Mouse (Mus musculus) thymus, adult 2 months (tissue): ENCODE results near the gene Padi1. TPM values are rescaled to one million over a fixed set of nuclear protein-coding genes. Genes with fewer than 3 reads are reported as not detected.

ENCODE experiments used
- DNase-seq: peaks from one replicate; pipeline ENCODE4 v3.0.0; 2021
- H3K27ac ChIP-seq: fragments of 200-500 bp; 2 replicates; pipeline ENCODE4 v1.5.1; 2012; ENCODE audit warnings: low read length, control low read depth; ENCODE audit not compliant: control insufficient read depth, insufficient read depth
- H3K27me3 ChIP-seq: fragments of 200-500 bp; 2 replicates; pipeline ENCODE4 v1.6.1; 2012; ENCODE audit warnings: mild to moderate bottlenecking, low read length, moderate library complexity, mixed read lengths; ENCODE audit not compliant: control insufficient read depth, insufficient read depth
- H3K36me3 ChIP-seq: fragments of 200-500 bp; 2 replicates; pipeline ENCODE4 v1.6.1; 2012; ENCODE audit warnings: mild to moderate bottlenecking, low read length, moderate library complexity; ENCODE audit not compliant: control insufficient read depth, insufficient read depth
- H3K4me1 ChIP-seq: fragments of 200-500 bp; replicated peaks from 2 replicates; pipeline ENCODE4 v1.6.1; 2012; ENCODE audit warnings: low read length; ENCODE audit not compliant: control insufficient read depth, insufficient read depth
- H3K4me3 ChIP-seq: fragments of 200-500 bp; 2 replicates; pipeline ENCODE4 v1.5.1; 2012; ENCODE audit warnings: mild to moderate bottlenecking, low read length, control low read depth, moderate library complexity; ENCODE audit not compliant: control insufficient read depth, insufficient read depth
- CTCF ChIP-seq: fragments of 200-500 bp; IDR thresholded peaks from 2 replicates; pipeline ENCODE4 v1.5.1; 2012; ENCODE audit warnings: mild to moderate bottlenecking, control low read depth, low read length, moderate library complexity, borderline replicate concordance; ENCODE audit not compliant: control insufficient read depth, poor library complexity, insufficient read depth; ENCODE audit errors: extremely low read depth
- POLR2A ChIP-seq: fragments of 200-500 bp; IDR thresholded peaks from 2 replicates; pipeline ENCODE4 v1.6.1; 2012; ENCODE audit warnings: mild to moderate bottlenecking, low read length, control low read depth, moderate library complexity; ENCODE audit not compliant: control insufficient read depth, poor library complexity, insufficient read depth; ENCODE audit errors: extremely low read depth
- WGBS: fragments of 180-500 bp; shearing (Covaris S2); methylation state at CpG from one replicate; pipeline ENCODE4 v1.1.7; 2018; 5-methylcytosine and 5-hydroxymethylcytosine counted together
- polyA plus RNA-seq: library from polyadenylated mRNA; depleted of rRNA; stranded (reverse); fragments of >200 nt; gene quantifications from 2 replicates; pipeline ENCODE4 v1.2.3, GENCODE M21; 2012

Gene Padi1
- polyA plus RNA-seq, 1 experiment, result 0.85 TPM

GRCm38 (mm10) chr4:140809118-140809517 is 36.5 kb downstream of the Padi1 start:
- no peak overlapping the region for H3K4me3 ChIP-seq
- H3K4me1 ChIP-seq, result peaks cover 39% of the 10 kb centered on the region
- H3K27me3 ChIP-seq, result no peaks in the 10 kb centered on the region
- no peak for DNase-seq
- H3K27ac ChIP-seq, result no peak overlapping the region
- 85% methylated on average over 8 of the region's 8 CpGs for WGBS
- no peak for TF ChIP-seq CTCF
- no peak for TF ChIP-seq POLR2A
- no peaks in the 10 kb centered on the region for H3K36me3 ChIP-seq

GRCm38 (mm10) chr4:140804601-140805000 is 41.0 kb downstream of the Padi1 start:
- no peak for TF ChIP-seq CTCF
- TF ChIP-seq POLR2A, result no peak
- no peaks in the 10 kb centered on the region for H3K27me3 ChIP-seq
- H3K27ac ChIP-seq, result no peak overlapping the region
- H3K36me3 ChIP-seq, result no peaks in the 10 kb centered on the region
- WGBS, result 95% methylated on average over 9 of the region's 9 CpGs
- H3K4me1 ChIP-seq, result no peaks in the 10 kb centered on the region
- no peak for DNase-seq
- H3K4me3 ChIP-seq, result no peak overlapping the region

- Histone ChIP-seq H3K36me3 (no peaks in the 10 kb centered on the region), H3K27me3 (no peaks in the 10 kb centered on the region), H3K4me3 (no peak overlapping the region), H3K4me1 (no peaks in the 10 kb centered on the region), H3K27ac (no peak overlapping the region)
- DNase-seq, result no peak
- TF ChIP-seq POLR2A (no peak), CTCF (no peak)
- WGBS, result 92% methylated on average over 3 of the region's 3 CpGs
Observed at GRCm38 (mm10) chr4:140801364-140801763, 44.2 kb downstream of the Padi1 start.

GRCm38 (mm10) chr4:140796786-140797185 is 48.8 kb downstream of the Padi1 start:
- DNase-seq, result no peak
- 91% methylated on average over 3 of the region's 3 CpGs for WGBS
- no peak overlapping the region for H3K27ac ChIP-seq
- H3K27me3 ChIP-seq, result no peaks in the 10 kb centered on the region
- no peaks in the 10 kb centered on the region for H3K4me1 ChIP-seq
- no peak overlapping the region for H3K4me3 ChIP-seq
- no peaks in the 10 kb centered on the region for H3K36me3 ChIP-seq
- TF ChIP-seq CTCF (no peak), POLR2A (no peak)

GRCm38 (mm10) chr4:140794678-140795077 is 50.9 kb downstream of the Padi1 start:
- no peaks in the 10 kb centered on the region for H3K27me3 ChIP-seq
- no peak overlapping the region for H3K4me3 ChIP-seq
- H3K4me1 ChIP-seq, result no peaks in the 10 kb centered on the region
- no peak overlapping the region for H3K27ac ChIP-seq
- no peaks in the 10 kb centered on the region for H3K36me3 ChIP-seq
- WGBS, result 97% methylated on average over 9 of the region's 9 CpGs
- DNase-seq, result no peak
- TF ChIP-seq CTCF (no peak), POLR2A (no peak)

- Histone ChIP-seq H3K4me3 (no peak overlapping the region), H3K27ac (no peak overlapping the region), H3K36me3 (no peaks in the 10 kb centered on the region), H3K4me1 (no peaks in the 10 kb centered on the region), H3K27me3 (no peaks in the 10 kb centered on the region)
- 86% methylated on average over 9 of the region's 9 CpGs for WGBS
- DNase-seq, result no peak
- 0 out of 2 replicates have a peak, but pooled peaks have one; percentile 18 for TF ChIP-seq CTCF
- TF ChIP-seq POLR2A, result no peak
Observed at GRCm38 (mm10) chr4:140793795-140794194, 51.8 kb downstream of the Padi1 start.

- DNase-seq, result no peak
- H3K36me3 ChIP-seq, result no peaks in the 10 kb centered on the region
- WGBS, result 95% methylated on average over 7 of the region's 7 CpGs
- H3K4me3 ChIP-seq, result no peak overlapping the region
- TF ChIP-seq CTCF, result no peak
- TF ChIP-seq POLR2A, result no peak
- no peak overlapping the region for H3K27ac ChIP-seq
- no peaks in the 10 kb centered on the region for H3K27me3 ChIP-seq
- peaks cover 8% of the 10 kb centered on the region for H3K4me1 ChIP-seq
Observed at GRCm38 (mm10) chr4:140792584-140792983, 53.0 kb downstream of the Padi1 start.

- TF ChIP-seq CTCF, result no peak
- TF ChIP-seq POLR2A, result no peak
- no peaks in the 10 kb centered on the region for H3K36me3 ChIP-seq
- H3K27ac ChIP-seq, result no peak overlapping the region
- WGBS, result 90% methylated on average over 16 of the region's 16 CpGs
- H3K4me3 ChIP-seq, result no peak overlapping the region
- DNase-seq, result no peak
- H3K27me3 ChIP-seq, result no peaks in the 10 kb centered on the region
- peaks cover 14% of the 10 kb centered on the region for H3K4me1 ChIP-seq
Observed at GRCm38 (mm10) chr4:140791071-140791470, 54.5 kb downstream of the Padi1 start.
